Mouse (Mus musculus) E14TG2a.4 (cell line): ENCODE data around the gene Mipep.
A peak's percentile ranks its signal among the peaks of the same experiment; 100 is the strongest.

Source experiments
- H3K27me3 ChIP-seq: 2 replicates; pipeline ENCODE4 v1.6.1; 2014; ENCODE audit warnings: low read length, control low read depth; ENCODE audit not compliant: insufficient read depth
- H3K36me3 ChIP-seq: 2 replicates; pipeline ENCODE4 v1.6.1; 2014; ENCODE audit warnings: low read length, control low read depth; ENCODE audit not compliant: insufficient read depth
- H3K4me1 ChIP-seq: replicated peaks from 2 replicates; pipeline ENCODE4 v1.6.1; 2014; ENCODE audit warnings: low read depth, low read length, control low read depth
- H3K4me3 ChIP-seq: replicated peaks from 2 replicates; pipeline ENCODE4 v1.5.1; 2014; ENCODE audit warnings: mild to moderate bottlenecking, low read length
- H3K9me3 ChIP-seq: 2 replicates; pipeline ENCODE4 v1.6.1; 2014; ENCODE audit warnings: low read length, control low read depth
- CTCF ChIP-seq: conservative IDR thresholded peaks from 2 replicates; pipeline ENCODE4 v1.5.1; 2014; ENCODE audit warnings: low read length
- NANOG ChIP-seq: IDR thresholded peaks from 2 replicates; pipeline ENCODE4 v1.6.1; 2014; ENCODE audit warnings: borderline replicate concordance, low read length, mixed read lengths
- POU5F1 ChIP-seq: IDR thresholded peaks from 2 replicates; pipeline ENCODE4 v1.6.1; 2014; ENCODE audit warnings: low read length, borderline replicate concordance

The Mipep gene

DNA sequence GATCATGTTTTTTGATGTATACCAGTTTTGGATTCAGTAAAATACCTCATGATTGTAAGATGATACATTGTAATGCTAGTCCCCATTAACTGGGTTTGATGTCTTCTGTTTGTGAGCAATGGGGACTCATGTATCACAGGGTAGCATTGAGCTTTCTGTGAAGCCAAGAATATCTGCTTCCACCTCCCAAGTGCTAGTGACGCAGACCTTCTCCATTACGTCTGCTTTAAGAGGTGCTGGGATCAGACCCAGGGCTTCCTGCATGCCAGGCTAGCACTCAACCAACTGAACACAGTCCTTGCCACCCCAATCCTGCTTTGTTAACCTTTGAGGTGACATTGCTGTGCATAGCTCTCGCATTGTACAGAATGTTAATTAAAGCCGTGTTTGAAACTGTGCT is 14.3 kb downstream of the Mipep start:
- Histone ChIP-seq H3K9me3 (no peaks in the 10 kb centered on the region), H3K4me1 (peaks cover 5% of the 10 kb centered on the region), H3K27me3 (no peaks in the 10 kb centered on the region), H3K36me3 (peaks cover 68% of the 10 kb centered on the region), H3K4me3 (no peak overlapping the region)
- no peak for TF ChIP-seq NANOG
- no peak for TF ChIP-seq CTCF
- TF ChIP-seq POU5F1 = no peak

GRCm38 (mm10) chr14:60799762-60800728 is 15.7 kb downstream of the Mipep start:
- TF ChIP-seq CTCF = peak; percentile 61
- no peak for TF ChIP-seq NANOG
- Histone ChIP-seq H3K36me3 (peaks cover 73% of the 10 kb centered on the region), H3K4me1 (peaks cover 10% of the 10 kb centered on the region), H3K27me3 (no peaks in the 10 kb centered on the region), H3K9me3 (no peaks in the 10 kb centered on the region), H3K4me3 (no peak overlapping the region)

GRCm38 (mm10) chr14:60802026-60802425 is 17.7 kb downstream of the Mipep start:
- Histone ChIP-seq H3K27me3 (no peaks in the 10 kb centered on the region), H3K9me3 (no peaks in the 10 kb centered on the region), H3K4me3 (no peak overlapping the region), H3K4me1 (peaks cover 10% of the 10 kb centered on the region), H3K36me3 (peaks cover 73% of the 10 kb centered on the region)
- TF ChIP-seq POU5F1 = no peak

DNA sequence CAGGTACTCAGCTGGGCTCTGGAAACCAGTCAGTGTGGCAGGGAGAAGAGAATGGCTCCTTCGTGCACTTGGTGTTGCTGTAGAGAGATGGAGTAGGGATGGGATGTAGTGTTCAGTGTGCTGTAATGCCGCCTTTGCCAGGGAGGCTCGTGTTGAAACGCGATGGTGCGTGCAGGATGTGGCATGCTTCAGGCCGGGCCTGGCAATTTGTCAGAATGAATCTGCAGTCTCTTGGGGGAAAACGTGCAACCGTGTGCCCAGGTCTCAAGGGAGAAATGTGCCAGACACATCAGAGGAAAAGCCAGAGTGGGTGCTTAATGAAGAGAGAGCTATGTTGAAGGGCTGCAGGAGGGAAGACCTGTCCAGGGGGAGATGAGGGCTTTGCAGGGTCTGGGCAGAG is 20.6 kb downstream of the Mipep start:
- Histone ChIP-seq H3K27me3 (no peaks in the 10 kb centered on the region), H3K9me3 (no peaks in the 10 kb centered on the region), H3K4me1 (peaks cover 15% of the 10 kb centered on the region), H3K36me3 (peaks cover 59% of the 10 kb centered on the region), H3K4me3 (no peak overlapping the region)
- TF ChIP-seq POU5F1 (no peak), NANOG (no peak), CTCF (no peak)

DNA sequence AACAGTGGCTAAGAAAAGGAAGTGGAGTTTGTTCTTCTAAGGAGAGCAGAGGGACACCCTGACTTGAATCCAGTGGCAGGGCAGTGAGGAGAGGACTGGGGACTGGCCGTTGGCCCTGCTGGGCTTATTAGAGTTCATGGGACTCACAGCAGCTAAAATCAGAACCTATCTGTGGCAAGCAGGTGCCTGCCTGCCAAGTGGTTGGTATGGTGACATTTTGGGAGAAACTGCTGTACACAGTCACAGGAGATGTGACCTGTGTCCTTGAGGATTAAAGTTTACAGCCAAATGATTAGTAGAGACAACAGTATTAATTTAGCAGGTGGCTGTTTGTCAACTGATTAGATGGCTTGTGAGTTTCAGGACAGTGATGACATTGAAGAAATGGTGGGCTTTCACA is 21.5 kb downstream of the Mipep start:
- Histone ChIP-seq H3K27me3 (no peaks in the 10 kb centered on the region), H3K4me3 (no peak overlapping the region), H3K4me1 (peaks cover 15% of the 10 kb centered on the region), H3K9me3 (no peaks in the 10 kb centered on the region), H3K36me3 (peaks cover 57% of the 10 kb centered on the region)
- TF ChIP-seq POU5F1 = no peak

DNA sequence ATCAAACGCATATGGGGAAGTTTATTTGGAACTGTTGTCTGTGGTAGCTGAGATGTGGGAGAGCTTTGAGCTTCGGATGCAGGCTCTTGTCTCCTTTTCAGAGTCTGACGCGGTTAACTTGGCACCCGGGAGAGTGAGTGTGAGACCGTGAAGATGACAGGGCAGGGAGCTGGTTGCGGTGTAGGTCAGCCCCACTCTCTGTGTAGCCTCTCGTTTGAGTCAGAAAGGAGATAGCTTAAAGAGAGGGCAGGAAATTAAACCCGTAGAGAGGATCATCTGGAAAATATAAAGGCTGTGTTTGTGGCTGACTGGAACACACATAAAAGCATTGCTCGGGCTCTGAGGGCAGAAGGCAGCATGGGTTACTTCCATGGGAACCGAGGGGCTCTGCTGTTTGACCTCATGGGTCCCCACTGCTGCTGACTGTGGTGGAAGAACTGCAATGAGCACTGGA is 22.5 kb downstream of the Mipep start:
- H3K36me3 ChIP-seq = peaks cover 54% of the 10 kb centered on the region
- H3K9me3 ChIP-seq = no peaks in the 10 kb centered on the region

DNA sequence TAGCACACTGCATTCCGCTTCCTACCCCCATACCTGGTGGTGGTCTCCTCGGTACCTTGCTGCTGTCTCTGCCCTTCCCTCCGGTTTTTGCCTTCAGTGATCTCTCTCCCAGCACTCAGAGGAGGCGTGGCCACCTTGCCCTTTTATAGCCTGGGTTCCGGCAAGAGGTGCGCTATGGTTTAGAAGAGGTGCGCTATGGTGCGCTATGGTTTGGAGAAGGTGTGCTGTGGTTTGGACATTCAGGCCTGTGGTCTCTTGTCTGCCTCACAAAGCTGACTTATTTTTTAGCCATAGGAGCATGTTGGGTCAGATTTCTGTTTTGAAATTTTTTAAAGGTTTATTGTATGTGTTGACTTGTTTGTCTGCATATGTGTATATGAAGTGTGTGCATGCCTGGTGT is 25.5 kb downstream of the Mipep start:
- Histone ChIP-seq H3K36me3 (peaks cover 40% of the 10 kb centered on the region), H3K27me3 (no peaks in the 10 kb centered on the region)
- TF ChIP-seq POU5F1 (no peak), NANOG (no peak), CTCF (no peak)

More for the DNA sequence above, 22.5 kb downstream of the Mipep start:
- TF ChIP-seq CTCF = no peak
- H3K4me3 ChIP-seq = no peak overlapping the region
- H3K4me1 ChIP-seq = peaks cover 15% of the 10 kb centered on the region
- no peaks in the 10 kb centered on the region for H3K27me3 ChIP-seq

GRCm38 (mm10) chr14:60811547-60811946 is 27.2 kb downstream of the Mipep start:
- H3K36me3 ChIP-seq = peaks cover 37% of the 10 kb centered on the region
- no peaks in the 10 kb centered on the region for H3K27me3 ChIP-seq
- H3K4me1 ChIP-seq = peaks cover 4% of the 10 kb centered on the region; the same call in 1 of the 2 replicates
- H3K4me3 ChIP-seq = no peak overlapping the region
- no peaks in the 10 kb centered on the region for H3K9me3 ChIP-seq
- no peak for TF ChIP-seq CTCF
- no peak for TF ChIP-seq NANOG
- no peak for TF ChIP-seq POU5F1

More for the DNA sequence above, 25.5 kb downstream of the Mipep start:
- Histone ChIP-seq H3K4me1 (peaks cover 4% of the 10 kb centered on the region), H3K4me3 (no peak overlapping the region), H3K9me3 (no peaks in the 10 kb centered on the region)

DNA sequence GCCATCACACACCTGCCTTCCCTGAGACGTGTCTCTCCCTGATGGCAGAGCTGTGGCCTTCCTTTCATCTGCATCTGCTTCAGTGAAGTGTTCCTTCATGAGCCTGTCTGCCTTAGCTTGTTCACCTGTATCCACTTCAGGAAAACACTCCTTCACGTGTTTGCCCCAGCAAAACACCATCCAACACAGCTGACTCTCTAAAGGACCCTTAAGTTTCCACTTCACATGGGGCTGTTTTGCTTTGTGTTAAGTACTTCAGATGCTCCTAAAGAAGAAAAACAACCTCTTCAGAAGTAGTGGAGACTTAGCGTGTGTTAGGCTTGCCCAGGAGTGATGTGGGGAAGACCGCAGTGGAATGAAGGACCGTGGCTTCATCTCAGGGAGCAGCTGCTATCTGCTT is 30.7 kb downstream of the Mipep start:
- TF ChIP-seq POU5F1 (no peak), NANOG (no peak), CTCF (no peak)
- H3K4me3 ChIP-seq = no peak overlapping the region
- no peaks in the 10 kb centered on the region for H3K9me3 ChIP-seq
- H3K27me3 ChIP-seq = no peaks in the 10 kb centered on the region; the same call in 1 of the 2 replicates
- H3K4me1 ChIP-seq = peaks cover 10% of the 10 kb centered on the region
- H3K36me3 ChIP-seq = peaks cover 32% of the 10 kb centered on the region
